ENCODE assay signal across 13 mouse cellular contexts in genomic region chr13:63957098-63957497, GRCm38 (mm10).
DNase-seq lines count a peak whose midpoint lies in the region; ATAC-seq and TF ChIP-seq lines count a peak whose summit lies in the region.
"Had no signal": no experiment of that assay in that cellular context is flagged by ENCODE, and none has a peak within 500 bp of the region (broad histone marks: within the 10 kb centered on the region; RNA-seq: fewer than 3 reads in every experiment).

No protein-coding gene starts in this region.

- no peaks in the 10 kb centered on the region for H3K36me3 ChIP-seq in kidney, adult 2 months (ENCODE audit: control insufficient read depth, insufficient read depth, low read length)
- H3K36me3 ChIP-seq in forebrain, postnatal 0 days (ENCODE audit: insufficient read depth), result no peaks in the 10 kb centered on the region
- H3K36me3 ChIP-seq: hindbrain, embryonic 10.5 days; limb, embryonic 12.5 days; midbrain, embryonic 15.5 days had no signal

- no peak for ATAC-seq in forebrain, postnatal 0 days
- ATAC-seq in frontal cortex, adult (ENCODE audit: low TSS enrichment), result no peak
- ATAC-seq: midbrain, embryonic 15.5 days had no signal

- H3K27me3 ChIP-seq in kidney, adult 2 months (replicated peaks; ENCODE audit: control insufficient read depth, insufficient read depth, low read length), result no peaks in the 10 kb centered on the region
- no peaks in the 10 kb centered on the region for H3K27me3 ChIP-seq in forebrain, postnatal 0 days (ENCODE audit: insufficient read depth, low read length)

- H3K4me1 ChIP-seq in kidney, adult 2 months (ENCODE audit: control insufficient read depth, insufficient read depth, low read length), result no peaks in the 10 kb centered on the region
- H3K4me1 ChIP-seq in forebrain, postnatal 0 days (ENCODE audit: insufficient read depth), result no peaks in the 10 kb centered on the region
- H3K4me1 ChIP-seq: midbrain, embryonic 15.5 days had no signal

- peak; percentile 2 to 3 for DNase-seq in left cerebral cortex, postnatal 25 days (ENCODE audit: low spot score in 2 of 2)
- no peak for DNase-seq in left cerebral cortex, adult 18-20 months (ENCODE audit: low spot score in 2 of 2)
- DNase-seq in embryo, embryonic 10.5 days (ENCODE audit: low spot score), result peak; percentile 21
- peak; percentile 88 for DNase-seq in kidney, adult 2 months
- DNase-seq in lung, postnatal 25 days (ENCODE audit: low spot score), result peak; percentile 12
- no peak for DNase-seq in forebrain, postnatal 0 days
- DNase-seq in thymus, postnatal 36 days, result no peak
- DNase-seq: cerebellum, adult 9-10 months; gastrocnemius, postnatal 36 days had no signal

- H3K4me2 ChIP-seq in forebrain, postnatal 0 days (ENCODE audit: low read depth), result no peak overlapping the region
- H3K4me2 ChIP-seq: limb, embryonic 12.5 days; midbrain, embryonic 15.5 days had no signal

- TF ChIP-seq POLR2A in kidney, adult 2 months (IDR thresholded peaks at IDR 0.05; ENCODE audit: low read depth, low read length), result no peak

- no peak overlapping the region for H3K27ac ChIP-seq in kidney, adult 2 months (ENCODE audit: insufficient read depth, low read depth, low read length)
- no peak overlapping the region for H3K27ac ChIP-seq in forebrain, postnatal 0 days (ENCODE audit: low read depth, low read length)
- H3K27ac ChIP-seq: hindbrain, embryonic 10.5 days; limb, embryonic 12.5 days; midbrain, embryonic 15.5 days had no signal

- no peak for TF ChIP-seq CTCF in kidney, adult 2 months (conservative IDR thresholded peaks at IDR 0.05; ENCODE audit: insufficient read depth, insufficient read length, low read depth, low read length)
- TF ChIP-seq CTCF in forebrain, postnatal 0 days (IDR thresholded peaks at IDR 0.05; ENCODE audit: low read depth), result no peak

- H3K9ac ChIP-seq in forebrain, postnatal 0 days, result no peak overlapping the region
- H3K9ac ChIP-seq: limb, embryonic 12.5 days; midbrain, embryonic 15.5 days had no signal

- WGBS in kidney, adult 2 months, result 19% methylated on average over 5 of the region's 5 CpGs
- 77% methylated on average over 5 of the region's 5 CpGs for WGBS in forebrain, postnatal 0 days

- H3K9me3 ChIP-seq in forebrain, postnatal 0 days (ENCODE audit: low read length), result no peaks in the 10 kb centered on the region
- H3K9me3 ChIP-seq: midbrain, embryonic 15.5 days had no signal

- no peak overlapping the region for H3K4me3 ChIP-seq in kidney, adult 2 months (ENCODE audit: insufficient read depth, low read depth, low read length)
- H3K4me3 ChIP-seq in forebrain, postnatal 0 days (ENCODE audit: low read depth, low read length), result no peak overlapping the region
- H3K4me3 ChIP-seq: hindbrain, embryonic 10.5 days; limb, embryonic 12.5 days; midbrain, embryonic 15.5 days had no signal

- intact Hi-C loops in left cerebral cortex, postnatal 25 days (cut with DNase I), result no loop called here

Comparison
In these comparisons a context has a peak if more than half of its experiments do, and no peak if none do; other contexts are left out.
1. DNase-seq: peak in left cerebral cortex, postnatal 25 days (2 of 2), embryo, embryonic 10.5 days (single experiment), kidney, adult 2 months (single experiment) and lung, postnatal 25 days (single experiment); none in left cerebral cortex, adult 18-20 months (0 of 2), forebrain, postnatal 0 days (single experiment) and thymus, postnatal 36 days (0 of 2).